Mouse (Mus musculus) liver, embryonic 14.5 days (tissue): ENCODE measurements around the gene Acp5. TPM values are rescaled to one million over a fixed set of nuclear protein-coding genes. Genes with fewer than 3 reads are reported as not detected.

ENCODE experiments used
- ATAC-seq: fragments of 200-750 bp; cut with Nextera tagmentation; 2 replicates; pipeline ENCODE4 v1.8.0; 2017; ENCODE audit warnings: moderate number of reproducible peaks, mild to moderate bottlenecking, moderate library complexity; ENCODE audit not compliant: insufficient read depth
- DNase-seq, 3 experiments: peaks; one replicate each; pipeline ENCODE4 v3.0.0-alpha.2; 2012 to 2013; ENCODE audit warnings: low read depth in 3 of 3, low spot score in 3 of 3
- H3K27ac ChIP-seq: fragments of 300-500 bp; sonication (generic); 2 replicates; pipeline ENCODE4 v1.5.1; 2014; ENCODE audit warnings: moderate library complexity, mild to moderate bottlenecking, control low read depth, inconsistent platforms
- H3K27me3 ChIP-seq: fragments of 300-500 bp; sonication (generic); 2 replicates; pipeline ENCODE4 v1.6.1; 2014; ENCODE audit warnings: mild to moderate bottlenecking, low read length, moderate library complexity; ENCODE audit not compliant: control insufficient read depth, insufficient read depth
- H3K36me3 ChIP-seq: fragments of 300-500 bp; sonication (generic); replicated peaks from 2 replicates; pipeline ENCODE4 v1.6.1; 2014; ENCODE audit warnings: low read depth; ENCODE audit not compliant: control insufficient read depth, insufficient read depth
- H3K4me1 ChIP-seq, 2 experiments: fragments of 200-500 bp in 1 of 2; fragments of 300-500 bp in 1 of 2; sonication (generic) in 1 of 2; replicated peaks; 2 replicates each; pipeline ENCODE4 v1.6.1; 2012 to 2014; ENCODE audit warnings: antibody characterized with exemption in 1 of 2, inconsistent platforms in 1 of 2, low read length in 1 of 2; ENCODE audit not compliant: control insufficient read depth in 2 of 2, insufficient read depth in 2 of 2
- H3K4me2 ChIP-seq: fragments of 300-500 bp; sonication (generic); 2 replicates; pipeline ENCODE4 v1.6.1; 2014; ENCODE audit warnings: low read depth, mild to moderate bottlenecking, control low read depth, moderate library complexity
- H3K4me3 ChIP-seq, 2 experiments: fragments of 200-500 bp in 1 of 2; fragments of 300-500 bp in 1 of 2; sonication (generic) in 1 of 2; 2 replicates each; pipeline ENCODE4 v1.5.1; 2012 to 2014; ENCODE audit warnings: low read depth in 2 of 2, low read length in 2 of 2, mild to moderate bottlenecking in 2 of 2, control low read depth in 1 of 2, inconsistent platforms in 1 of 2, moderate library complexity in 1 of 2; ENCODE audit not compliant: insufficient read depth in 1 of 2
- H3K9ac ChIP-seq: fragments of 300-500 bp; sonication (generic); replicated peaks from 2 replicates; pipeline ENCODE4 v1.6.1; 2014; ENCODE audit warnings: mild to moderate bottlenecking, control low read depth, moderate library complexity
- H3K9me3 ChIP-seq: fragments of 300-500 bp; sonication (generic); 2 replicates; pipeline ENCODE4 v1.6.1; 2016; ENCODE audit warnings: low read length, mixed read lengths; ENCODE audit not compliant: control insufficient read depth
- CTCF ChIP-seq: IDR thresholded peaks from 2 replicates; pipeline ENCODE4 v1.5.1; 2016; ENCODE audit warnings: antibody characterized with exemption, low read depth, control low read depth
- EP300 ChIP-seq: IDR thresholded peaks from 2 replicates; pipeline ENCODE4 v1.6.1; 2016; ENCODE audit warnings: antibody characterized with exemption, low read depth
- WGBS: fragments of 180-500 bp; shearing (Covaris S2); extraction: QIAGEN DNeasy Blood & Tissue Kit; methylation state at CpG from one replicate; pipeline ENCODE4 v1.1.7; 2014; ENCODE audit not compliant: insufficient replicate concordance; 5-methylcytosine and 5-hydroxymethylcytosine counted together
- polyA plus RNA-seq, 2 experiments: library from polyadenylated mRNA; depleted of rRNA in 1 of 2; stranded (reverse) in 1 of 2; unstranded in 1 of 2; fragments of >200 nt; fragmentation: Nextera tagmentation in 1 of 2; extraction: Ambion mirVana in 1 of 2; gene quantifications; 2 replicates each; pipeline versions ENCODE4 v1.2.1 to v1.2.3; 2012 to 2014

Gene Acp5
- polyA plus RNA-seq, 2 experiments = 181 to 195 TPM

DNA sequence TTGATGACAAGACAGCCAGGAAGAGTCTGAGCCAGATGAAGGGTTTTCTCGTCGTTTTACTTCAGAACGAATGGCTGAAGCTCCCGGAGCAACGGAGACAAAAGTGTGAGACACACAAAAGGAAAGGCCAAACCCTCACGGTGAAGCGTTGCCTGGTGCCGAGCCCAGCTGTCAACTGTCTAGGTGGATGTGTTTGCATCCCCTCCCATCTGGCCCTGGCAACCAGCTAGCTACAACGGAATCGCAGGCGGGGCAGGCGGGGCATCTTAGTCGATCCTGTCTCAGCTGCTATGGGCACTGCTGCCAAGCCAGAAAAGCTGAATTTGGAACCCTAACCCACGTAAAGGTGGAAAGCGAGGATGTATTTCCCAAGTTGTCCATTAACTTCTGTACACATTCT is 19.4 kb downstream of the Acp5 start:
- Histone ChIP-seq H3K9ac (peak overlapping the region; percentile 82), H3K36me3 (peaks cover 24% of the 10 kb centered on the region), H3K4me3 (peak overlapping the region; percentile 67 to 90), H3K27me3 (no peaks in the 10 kb centered on the region), H3K4me2 (peak overlapping the region; percentile 78), H3K9me3 (no peaks in the 10 kb centered on the region), H3K4me1 (peaks cover 8 to 27% of the 10 kb centered on the region in 2 experiments), H3K27ac (peak overlapping the region; percentile 19; the same call in 1 of the 2 replicates)
- no peak for TF ChIP-seq CTCF
- TF ChIP-seq EP300 = no peak
- 31% methylated on average over 15 of the region's 15 CpGs for WGBS
- DNase-seq (no peak), ATAC-seq (no peak)

- no peaks in the 10 kb centered on the region for H3K27me3 ChIP-seq
- peaks cover 5 to 22% of the 10 kb centered on the region in 2 experiments; a peak in 3 of 4 replicates for H3K4me1 ChIP-seq
- peak overlapping the region; percentile 67 to 90 for H3K4me3 ChIP-seq
- no peak for DNase-seq
- H3K36me3 ChIP-seq = peaks cover 24% of the 10 kb centered on the region
- peak overlapping the region; percentile 78 for H3K4me2 ChIP-seq
- TF ChIP-seq CTCF (no peak), EP300 (no peak)
- 76% methylated on average over 4 of the region's 4 CpGs for WGBS
- no peaks in the 10 kb centered on the region for H3K9me3 ChIP-seq
- peak overlapping the region; percentile 82 for H3K9ac ChIP-seq
- no peak for ATAC-seq
- no peak overlapping the region for H3K27ac ChIP-seq
Observed at GRCm38 (mm10) chr9:22115635-22116034, 19.9 kb downstream of the Acp5 start.

GRCm38 (mm10) chr9:22108194-22108593 is 27.3 kb downstream of the Acp5 start:
- Histone ChIP-seq H3K4me1 (no peaks in the 10 kb centered on the region), H3K4me3 (no peak overlapping the region), H3K36me3 (peaks cover 19% of the 10 kb centered on the region), H3K27me3 (no peaks in the 10 kb centered on the region), H3K9ac (no peak overlapping the region), H3K9me3 (no peaks in the 10 kb centered on the region), H3K4me2 (no peak overlapping the region), H3K27ac (no peak overlapping the region)
- no peak for DNase-seq
- no peak for ATAC-seq
- TF ChIP-seq EP300 (no peak), CTCF (no peak)
- 82% methylated on average over 9 of the region's 9 CpGs for WGBS

DNA sequence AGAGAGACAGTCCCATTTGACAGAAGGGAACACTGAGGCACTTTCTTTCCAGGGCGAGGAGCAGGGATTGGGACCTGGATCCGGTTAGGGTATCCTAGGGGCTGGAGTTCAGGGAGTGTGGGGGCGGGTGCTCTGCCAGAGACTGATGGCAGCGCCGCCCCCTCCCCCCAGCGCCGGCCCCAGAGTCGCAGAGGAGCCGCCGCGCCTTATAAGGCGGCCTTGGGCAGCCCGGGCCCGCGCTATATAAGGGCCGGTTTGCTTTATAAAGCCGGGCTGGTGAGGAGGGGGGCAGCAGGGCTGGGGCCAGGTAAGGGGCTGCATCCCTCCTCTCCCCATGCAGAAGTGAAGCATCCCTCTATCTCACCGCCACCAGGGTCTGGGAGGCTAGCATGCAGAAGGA is 35.6 kb downstream of the Acp5 start:
- no peak overlapping the region for H3K9ac ChIP-seq
- peaks cover 0 to 3% of the 10 kb centered on the region in 2 experiments; a peak in 1 of 4 replicates for H3K4me1 ChIP-seq
- H3K27ac ChIP-seq = no peak overlapping the region
- H3K4me3 ChIP-seq = no peak overlapping the region
- ATAC-seq (no peak), DNase-seq (no peak)
- H3K4me2 ChIP-seq = no peak overlapping the region
- TF ChIP-seq CTCF (no peak), EP300 (no peak)
- WGBS = 5% methylated on average over 18 of the region's 18 CpGs
- H3K27me3 ChIP-seq = peaks cover 32% of the 10 kb centered on the region
- H3K36me3 ChIP-seq = no peaks in the 10 kb centered on the region
- H3K9me3 ChIP-seq = no peaks in the 10 kb centered on the region

GRCm38 (mm10) chr9:22098993-22099696 is 36.4 kb downstream of the Acp5 start, which contains the start of gene Cnn1:
TSS of gene Cnn1 (plus strand) at chr9:22099216.
- no peak within 1 kb of the TSS for H3K27ac ChIP-seq
- peaks cover 32% of the 10 kb centered on the region for H3K27me3 ChIP-seq
- ATAC-seq (no peak), DNase-seq (no peak)
- H3K4me3 ChIP-seq = no peak within 1 kb of the TSS
- H3K9ac ChIP-seq = no peak within 1 kb of the TSS
- no peak within 1 kb of the TSS for H3K4me2 ChIP-seq
- H3K4me1 ChIP-seq = peaks cover 0 to 3% of the 10 kb centered on the region in 2 experiments; a peak in 1 of 4 replicates
- H3K36me3 ChIP-seq = no peaks in the 10 kb centered on the region
- 9% methylated on average over 14 of the region's 14 CpGs for WGBS
- H3K9me3 ChIP-seq = no peaks in the 10 kb centered on the region
- TF ChIP-seq EP300 = no peak
- no peak for TF ChIP-seq CTCF
